Mouse (Mus musculus): ENCODE data around the gene Arl4d. TPM values are rescaled to one million over a fixed set of nuclear protein-coding genes. Genes with fewer than 3 reads are reported as not detected.
A peak's percentile ranks its signal among the peaks of the same experiment; 100 is the strongest.
"Not testable (repeated sequence)": the region's sequence is repeated elsewhere in the genome, so short reads cannot be mapped to it uniquely, and the experiment has no call there.

Arl4d gene
- 9.4 and 10.5 TPM in 2 replicates for polyA plus RNA-seq (2014; fragmentation: Nextera tagmentation; extraction: Ambion mirVana)

- peak within 1 kb of the TSS; percentile 57 for H3K27ac ChIP-seq (ENCODE audit: low read depth, low read length)
- H3K4me1 ChIP-seq (ENCODE audit: control insufficient read depth, insufficient read depth, low read length), result peaks cover 41% of the 10 kb centered on the region
Observed at GRCm38 (mm10) chr11:101664825-101665635, at the start of gene Arl4d. TSS of gene Arl4d (plus strand) at chr11:101665541.

GRCm38 (mm10) chr11:101616104-101616503 is 49.2 kb upstream of the Arl4d start:
- Histone ChIP-seq H3K9ac (ENCODE audit: low read depth, low read length) (no peak overlapping the region), H3K36me3 (ENCODE audit: control insufficient read depth, insufficient read depth, low read length) (no peaks in the 10 kb centered on the region), H3K4me2 (no peak overlapping the region), H3K9me3 (replicated peaks; ENCODE audit: control insufficient read depth, low read length) (no peaks in the 10 kb centered on the region), H3K4me3 (ENCODE audit: low read depth, low read length) (no peak overlapping the region), H3K27me3 (ENCODE audit: control insufficient read depth, insufficient read depth, low read length) (no peaks in the 10 kb centered on the region), H3K27ac (ENCODE audit: low read depth, low read length) (no peak overlapping the region), H3K4me1 (ENCODE audit: control insufficient read depth, insufficient read depth, low read length) (0 out of 2 replicates have a peak, but pooled peaks cover 4% of the 10 kb centered on the region)
- WGBS (ENCODE audit: insufficient replicate concordance), result 75% methylated on average over 8 of the region's 8 CpGs
- no peak for ATAC-seq (replicated peaks; ENCODE audit: insufficient number of reproducible peaks, low FRiP score, low TSS enrichment)

More at GRCm38 (mm10) chr11:101664825-101665635, at the start of gene Arl4d:
- peak within 1 kb of the TSS; percentile 68 for H3K4me3 ChIP-seq (ENCODE audit: low read depth, low read length)
- ATAC-seq (replicated peaks; ENCODE audit: insufficient number of reproducible peaks, low FRiP score, low TSS enrichment), result peak; percentile 81
- no peaks in the 10 kb centered on the region for H3K9me3 ChIP-seq (replicated peaks; ENCODE audit: control insufficient read depth, low read length)
- WGBS (ENCODE audit: insufficient replicate concordance), result 8% methylated on average over 34 of the region's 34 CpGs
- H3K27me3 ChIP-seq (ENCODE audit: control insufficient read depth, insufficient read depth, low read length), result no peaks in the 10 kb centered on the region
- no peaks in the 10 kb centered on the region for H3K36me3 ChIP-seq (ENCODE audit: control insufficient read depth, insufficient read depth, low read length)
- H3K9ac ChIP-seq (ENCODE audit: low read depth, low read length), result peak within 1 kb of the TSS; percentile 82
- H3K4me2 ChIP-seq, result peak within 1 kb of the TSS; percentile 93

- WGBS (ENCODE audit: insufficient replicate concordance), result 20% methylated on average over 18 of the region's 18 CpGs
- no peaks in the 10 kb centered on the region for H3K27me3 ChIP-seq (ENCODE audit: control insufficient read depth, insufficient read depth, low read length)
- no peak overlapping the region for H3K27ac ChIP-seq (ENCODE audit: low read depth, low read length)
- no peak overlapping the region for H3K9ac ChIP-seq (ENCODE audit: low read depth, low read length)
- H3K9me3 ChIP-seq (replicated peaks; ENCODE audit: control insufficient read depth, low read length), result no peaks in the 10 kb centered on the region
- no peak for ATAC-seq (replicated peaks; ENCODE audit: insufficient number of reproducible peaks, low FRiP score, low TSS enrichment)
- 0 out of 2 replicates have a peak, but pooled peaks cover 4% of the 10 kb centered on the region for H3K4me1 ChIP-seq (ENCODE audit: control insufficient read depth, insufficient read depth, low read length)
- H3K4me3 ChIP-seq (ENCODE audit: low read depth, low read length), result no peak overlapping the region
- H3K4me2 ChIP-seq, result peak overlapping the region; percentile 15
- H3K36me3 ChIP-seq (ENCODE audit: control insufficient read depth, insufficient read depth, low read length), result no peaks in the 10 kb centered on the region
Observed at GRCm38 (mm10) chr11:101616948-101617767, 48.2 kb upstream of the Arl4d start.

- WGBS (ENCODE audit: insufficient replicate concordance), result 12% methylated on average over 8 of the region's 8 CpGs
- H3K4me3 ChIP-seq (ENCODE audit: low read depth, low read length), result no peak overlapping the region
- H3K27ac ChIP-seq (ENCODE audit: low read depth, low read length), result no peak overlapping the region
Observed at GRCm38 (mm10) chr11:101617849-101618248, 47.5 kb upstream of the Arl4d start.

GRCm38 (mm10) chr11:101618596-101618995 is 46.7 kb upstream of the Arl4d start:
- WGBS (ENCODE audit: insufficient replicate concordance), result 77% methylated on average over 3 of the region's 3 CpGs
- Histone ChIP-seq H3K4me1 (ENCODE audit: control insufficient read depth, insufficient read depth, low read length) (0 out of 2 replicates have a peak, but pooled peaks cover 4% of the 10 kb centered on the region), H3K4me3 (ENCODE audit: low read depth, low read length) (no peak overlapping the region), H3K4me2 (no peak overlapping the region), H3K9me3 (replicated peaks; ENCODE audit: control insufficient read depth, low read length) (no peaks in the 10 kb centered on the region), H3K27me3 (ENCODE audit: control insufficient read depth, insufficient read depth, low read length) (no peaks in the 10 kb centered on the region), H3K27ac (ENCODE audit: low read depth, low read length) (no peak overlapping the region), H3K36me3 (ENCODE audit: control insufficient read depth, insufficient read depth, low read length) (no peaks in the 10 kb centered on the region), H3K9ac (ENCODE audit: low read depth, low read length) (no peak overlapping the region)
- no peak for ATAC-seq (replicated peaks; ENCODE audit: insufficient number of reproducible peaks, low FRiP score, low TSS enrichment)

More at GRCm38 (mm10) chr11:101617849-101618248, 47.5 kb upstream of the Arl4d start:
- Histone ChIP-seq H3K9me3 (replicated peaks; ENCODE audit: control insufficient read depth, low read length) (no peaks in the 10 kb centered on the region), H3K4me2 (peak overlapping the region; percentile 15), H3K36me3 (ENCODE audit: control insufficient read depth, insufficient read depth, low read length) (no peaks in the 10 kb centered on the region), H3K27me3 (ENCODE audit: control insufficient read depth, insufficient read depth, low read length) (no peaks in the 10 kb centered on the region), H3K4me1 (ENCODE audit: control insufficient read depth, insufficient read depth, low read length) (0 out of 2 replicates have a peak, but pooled peaks cover 4% of the 10 kb centered on the region), H3K9ac (ENCODE audit: low read depth, low read length) (no peak overlapping the region)
- no peak for ATAC-seq (replicated peaks; ENCODE audit: insufficient number of reproducible peaks, low FRiP score, low TSS enrichment)

GRCm38 (mm10) chr11:101620022-101620655 is 45.2 kb upstream of the Arl4d start:
- not testable (repeated sequence) for H3K27me3 ChIP-seq (ENCODE audit: control insufficient read depth, insufficient read depth, low read length); H3K4me1 ChIP-seq (ENCODE audit: control insufficient read depth, insufficient read depth, low read length); ATAC-seq (replicated peaks; ENCODE audit: insufficient number of reproducible peaks, low FRiP score, low TSS enrichment); H3K9ac ChIP-seq (ENCODE audit: low read depth, low read length); H3K27ac ChIP-seq (ENCODE audit: low read depth, low read length); H3K36me3 ChIP-seq (ENCODE audit: control insufficient read depth, insufficient read depth, low read length); H3K4me3 ChIP-seq (ENCODE audit: low read depth, low read length); H3K9me3 ChIP-seq (replicated peaks; ENCODE audit: control insufficient read depth, low read length); H3K4me2 ChIP-seq
- WGBS (ENCODE audit: insufficient replicate concordance), result 72% methylated on average over 11 of the region's 11 CpGs

- WGBS (ENCODE audit: insufficient replicate concordance), result 6% methylated on average over 8 of the region's 8 CpGs
- Histone ChIP-seq H3K27me3 (ENCODE audit: control insufficient read depth, insufficient read depth, low read length) (no peaks in the 10 kb centered on the region), H3K4me1 (ENCODE audit: control insufficient read depth, insufficient read depth, low read length) (no peaks in the 10 kb centered on the region), H3K27ac (ENCODE audit: low read depth, low read length) (peak overlapping the region; percentile 100), H3K9ac (ENCODE audit: low read depth, low read length) (peak overlapping the region; percentile 82), H3K36me3 (ENCODE audit: control insufficient read depth, insufficient read depth, low read length) (no peaks in the 10 kb centered on the region), H3K9me3 (replicated peaks; ENCODE audit: control insufficient read depth, low read length) (no peaks in the 10 kb centered on the region), H3K4me2 (peak overlapping the region; percentile 69), H3K4me3 (ENCODE audit: low read depth, low read length) (peak overlapping the region; percentile 42)
- 0 out of 2 replicates have a peak, but pooled peaks have one; percentile 15 for ATAC-seq (replicated peaks; ENCODE audit: insufficient number of reproducible peaks, low FRiP score, low TSS enrichment)
Observed at GRCm38 (mm10) chr11:101626649-101626994, 38.7 kb upstream of the Arl4d start.

Data from heart, embryonic 11.5 days (tissue).